Mouse (Mus musculus) ovary, postnatal 36 days (tissue): Measurements from ENCODE around the gene Stom.
A peak's percentile ranks its signal among the peaks of the same experiment; 100 is the strongest.

Source experiments
- DNase-seq: peaks from one replicate; pipeline ENCODE4 v3.0.0; 2022; ENCODE audit warnings: low spot score, mixed read lengths

The Stom gene

DNA sequence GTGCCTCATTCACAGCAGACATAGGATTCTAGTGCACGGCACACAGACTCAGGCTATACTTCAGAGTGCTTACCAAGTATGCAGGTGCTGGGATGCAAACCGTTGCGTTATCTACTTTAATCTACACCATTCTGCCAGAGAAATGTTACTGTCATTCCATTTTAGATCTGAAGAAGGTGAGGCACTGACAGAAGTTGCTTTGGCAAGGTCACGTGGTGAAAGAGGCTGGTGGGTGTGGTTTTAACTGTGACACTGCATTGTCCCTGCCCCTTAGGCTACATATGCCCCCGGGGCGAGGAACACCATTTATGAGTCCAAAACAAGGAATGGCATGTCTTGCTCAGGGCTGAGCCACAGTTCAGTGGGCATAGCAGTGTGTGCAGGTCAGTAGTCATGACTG lies 63.9 kb downstream of the Stom start:
- DNase-seq, result no peak

DNA sequence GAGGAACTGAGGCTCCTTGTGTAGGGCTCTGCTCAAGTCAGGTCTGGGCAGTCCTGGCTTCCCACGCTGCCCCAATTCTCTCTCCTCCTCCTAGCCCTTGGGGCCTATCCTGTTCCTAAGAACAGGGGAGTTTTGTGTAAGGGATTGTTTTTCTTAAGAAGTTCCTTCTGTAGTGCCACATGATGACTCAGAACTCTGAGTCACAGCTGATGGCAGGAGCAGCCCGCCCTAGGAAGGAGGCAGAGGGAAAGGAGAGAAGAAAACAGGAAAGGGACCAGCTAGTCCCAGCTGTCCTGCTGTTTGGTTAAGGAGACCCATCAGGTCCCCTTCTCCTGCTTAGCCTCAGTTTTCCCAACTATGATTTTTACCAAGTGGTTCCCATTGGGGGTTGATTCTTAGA lies 65.0 kb downstream of the Stom start:
- peak; percentile 29 for DNase-seq

DNA sequence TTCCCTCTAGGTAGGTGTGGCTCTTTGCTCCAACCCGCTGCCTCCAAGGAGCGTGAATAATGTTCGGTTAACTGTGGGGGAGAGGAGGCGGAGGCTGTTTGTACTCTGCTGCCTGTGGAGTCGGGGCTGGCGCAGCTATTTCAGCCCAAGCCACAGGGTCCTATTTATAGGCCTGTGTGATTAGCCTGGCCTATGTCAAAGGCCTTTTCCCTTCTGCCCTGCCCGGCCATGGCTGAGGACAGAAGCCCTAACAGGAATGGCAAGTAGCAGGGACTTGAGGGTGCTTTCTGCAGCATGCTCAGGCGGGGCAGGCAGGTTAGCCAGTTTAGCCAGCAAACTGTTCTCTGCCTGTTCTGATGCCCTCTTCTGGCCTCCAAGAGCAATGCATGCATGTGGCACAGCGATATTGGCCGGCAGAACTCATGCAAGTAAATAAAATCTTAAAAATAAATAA lies 66.2 kb downstream of the Stom start:
- peak; percentile 63 for DNase-seq

DNA sequence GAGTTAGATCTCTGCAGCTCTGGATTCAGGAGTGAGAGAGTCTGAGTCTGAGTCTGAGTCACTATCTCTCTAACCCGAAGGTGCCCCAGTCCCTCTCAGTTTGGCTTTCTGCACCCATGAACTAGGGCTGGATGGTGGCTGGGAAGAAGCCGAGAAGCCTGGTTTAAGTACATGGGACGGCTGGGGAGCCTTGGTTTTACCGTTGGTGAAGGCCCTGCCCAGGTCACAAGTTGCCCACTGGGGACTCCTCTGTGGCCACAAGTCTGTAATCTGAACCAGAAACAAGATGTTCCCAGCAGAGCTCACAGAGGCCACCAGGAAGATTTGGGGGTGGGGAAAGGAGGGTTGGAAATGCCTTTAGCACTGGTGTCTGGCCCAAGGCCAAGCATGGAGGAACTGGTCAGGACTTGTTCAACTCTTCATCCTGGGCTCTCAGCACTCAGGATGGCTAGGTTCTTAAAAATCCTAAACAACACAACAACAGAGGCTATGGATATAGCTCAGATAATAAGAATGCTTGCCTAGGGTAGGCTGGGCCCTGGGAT lies 67.0 kb downstream of the Stom start:
- peak; percentile 37 for DNase-seq

DNA sequence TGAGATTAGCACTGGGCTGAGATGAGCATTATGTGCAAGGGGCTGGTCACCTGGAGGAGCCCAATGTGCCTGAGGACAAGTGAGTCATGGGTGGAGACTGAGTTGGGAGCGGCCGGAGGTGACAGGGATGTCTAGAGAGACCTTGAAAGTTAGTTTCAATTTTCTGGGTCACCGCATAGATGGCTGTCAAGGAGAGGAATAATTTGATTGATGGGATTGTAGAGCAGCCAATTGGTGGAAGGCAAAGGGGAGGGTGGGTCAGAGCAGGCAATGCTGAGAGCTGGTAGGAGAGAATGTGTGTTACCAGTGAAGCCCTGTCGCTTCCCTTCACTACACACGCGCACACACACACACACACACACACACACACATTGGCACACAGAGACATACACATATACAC lies 67.6 kb downstream of the Stom start:
- no peak for DNase-seq

DNA sequence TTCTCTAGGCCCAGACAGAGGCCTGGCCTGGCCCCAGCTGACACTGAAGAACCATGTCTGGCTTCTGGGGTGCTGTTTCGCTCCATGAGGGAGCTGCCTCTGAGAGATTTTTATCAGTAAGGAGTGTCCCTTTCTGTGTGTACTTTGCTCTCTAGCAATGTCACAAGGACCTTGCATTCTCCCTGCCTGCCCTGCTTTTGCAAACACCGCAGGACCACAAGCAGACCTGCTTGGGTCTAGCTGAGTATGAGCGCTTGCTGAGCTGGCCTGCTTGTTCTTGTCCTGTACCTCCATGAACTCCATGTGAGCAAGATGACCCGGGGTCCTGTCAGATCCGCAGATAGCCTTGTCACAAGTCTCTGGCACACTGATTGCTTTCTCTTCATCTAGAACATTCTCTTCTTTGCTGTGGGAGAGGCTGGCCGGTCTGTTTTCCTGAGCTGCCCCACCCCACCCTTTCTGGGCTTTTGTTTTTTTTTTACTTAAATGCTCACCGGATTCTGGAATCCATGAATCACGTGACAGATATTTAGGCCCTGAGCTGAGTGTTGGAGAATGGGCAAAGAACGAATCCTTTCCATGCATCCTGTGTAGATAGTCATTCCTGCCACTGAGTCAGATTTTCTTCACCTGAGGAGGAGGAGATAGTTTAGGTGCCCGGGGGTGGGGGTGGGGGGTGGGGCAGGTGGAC lies 68.8 kb downstream of the Stom start:
- DNase-seq, result no peak

DNA sequence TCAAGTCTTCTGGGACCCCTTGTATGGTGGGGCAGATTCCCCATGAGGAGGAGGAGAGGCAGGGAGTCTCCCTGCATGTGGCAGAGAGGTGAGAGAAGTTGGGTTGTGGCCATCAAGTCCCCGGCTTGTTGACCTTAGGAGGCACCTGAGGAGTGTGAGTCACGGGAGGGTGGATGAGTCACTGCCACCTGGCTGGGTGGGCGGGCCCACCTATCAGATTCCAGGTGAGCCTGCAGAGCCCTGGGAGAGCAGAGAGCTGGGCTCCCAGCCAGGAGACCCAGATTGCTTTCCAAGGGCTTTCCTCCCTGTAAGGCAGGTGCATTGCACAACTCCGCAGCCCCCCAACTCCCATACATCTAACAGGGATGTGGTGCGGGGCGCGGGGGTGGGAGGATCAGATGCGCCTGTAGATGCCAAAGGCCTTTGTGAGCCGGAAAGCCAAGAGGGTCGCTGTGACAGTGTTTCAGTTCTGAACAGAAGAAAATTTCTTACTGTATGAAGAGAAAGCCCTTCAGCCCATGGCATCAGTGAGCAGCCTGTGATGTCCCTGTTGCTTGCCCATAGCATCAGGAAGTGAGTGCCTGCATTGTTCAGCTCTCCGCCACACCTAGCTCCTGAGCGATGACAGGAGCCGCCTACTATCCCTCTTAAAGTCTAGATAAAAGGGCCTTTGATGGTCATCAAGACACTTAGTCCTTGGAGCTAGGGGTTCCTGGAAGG lies 69.5 kb downstream of the Stom start:
- DNase-seq, result peak; percentile 39

DNA sequence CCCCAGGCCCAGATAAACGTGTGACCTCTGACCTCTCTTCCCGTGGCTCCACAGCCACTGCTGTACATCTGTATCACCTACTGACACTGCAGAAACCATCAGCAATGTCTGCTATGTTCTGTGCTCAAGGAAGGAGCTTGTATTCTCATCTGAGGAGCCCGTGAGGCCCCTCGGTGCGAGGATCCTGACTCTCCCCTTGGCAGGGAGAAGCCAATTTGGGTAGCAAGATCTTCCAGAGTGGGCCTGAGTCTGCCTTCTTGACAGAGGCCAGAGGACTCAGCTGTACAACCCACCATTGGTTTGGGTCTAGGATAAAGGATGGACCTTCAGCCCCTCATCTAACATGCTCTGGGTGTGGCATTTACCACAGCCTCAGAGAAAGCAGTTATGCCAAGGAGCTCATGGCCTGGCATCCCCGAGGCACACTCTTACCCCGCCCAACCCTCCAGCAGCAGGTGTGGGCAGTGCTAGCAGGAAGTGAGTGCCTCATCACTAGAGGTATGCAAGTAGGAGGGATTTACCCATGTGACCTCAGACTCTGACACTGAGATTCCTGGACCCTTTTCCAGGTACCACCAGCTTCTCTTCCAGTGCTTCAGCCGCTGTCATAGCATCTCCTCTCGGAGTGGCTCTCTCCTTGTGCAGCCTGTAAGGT lies 70.4 kb downstream of the Stom start:
- no peak for DNase-seq

DNA sequence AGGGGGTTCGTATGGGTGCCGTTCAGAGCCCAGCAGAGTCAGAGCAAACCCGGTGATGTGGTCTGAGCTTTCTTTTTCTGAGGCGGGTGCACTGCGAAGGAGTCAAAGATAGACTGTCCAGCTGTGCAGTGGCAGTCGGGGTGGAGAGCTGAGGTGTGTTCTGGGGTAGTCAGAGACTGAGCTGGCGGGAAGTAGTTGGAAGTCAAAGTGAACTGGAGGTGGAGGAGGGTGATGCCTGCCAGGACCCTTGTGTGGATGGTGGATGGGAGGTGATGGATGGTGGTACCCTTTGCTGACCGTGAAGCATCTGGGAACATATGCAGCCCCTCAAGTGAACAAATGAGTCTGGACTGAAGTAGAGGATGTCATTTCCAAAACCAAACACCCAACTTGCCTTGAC lies 71.0 kb downstream of the Stom start:
- DNase-seq, result no peak

DNA sequence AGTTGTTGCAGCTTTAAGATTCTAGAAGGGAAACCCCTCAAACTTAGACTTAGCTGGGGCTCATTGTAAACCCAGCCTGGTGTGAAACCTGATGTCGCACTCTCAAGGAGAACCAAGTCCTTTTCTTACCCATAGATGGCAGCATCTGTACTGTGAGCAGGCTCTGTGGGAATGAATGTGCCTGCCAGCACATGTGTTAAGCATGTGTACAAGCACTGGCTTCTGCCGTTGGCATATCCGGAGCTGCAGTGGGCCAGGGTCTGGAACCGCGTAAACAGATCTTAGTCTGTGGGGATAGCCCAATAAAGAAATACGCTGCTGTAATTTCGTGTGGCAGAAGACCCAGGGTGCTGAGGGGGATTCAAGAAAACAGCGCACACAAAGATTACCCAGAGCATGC lies 71.5 kb downstream of the Stom start:
- no peak for DNase-seq

DNA sequence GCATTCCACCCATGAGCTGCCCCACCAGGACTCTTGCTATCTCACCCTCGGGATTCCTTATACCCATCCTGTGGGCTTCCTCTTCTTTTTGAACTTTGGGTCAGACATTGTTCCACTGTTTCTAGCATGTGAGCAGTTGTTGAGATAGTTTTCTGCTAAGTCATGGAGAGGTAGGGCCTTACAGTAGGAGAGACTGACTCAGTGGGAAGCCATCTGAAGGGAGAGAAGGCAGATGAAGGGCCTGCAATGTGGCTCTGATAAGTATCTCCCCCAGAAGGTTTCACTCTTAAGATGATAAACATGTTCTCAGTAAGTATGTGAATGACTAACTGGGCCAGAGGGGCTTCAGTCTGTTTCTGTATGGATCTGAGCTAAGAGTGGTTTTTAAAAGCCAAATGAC lies 72.7 kb downstream of the Stom start:
- DNase-seq, result no peak
